Mouse (Mus musculus) intestine, postnatal 0 days (tissue): ENCODE measurements at regions not wholly inside any gene's neighbourhood (a gene's known extent, or its start where the extent isn't known, plus 50 kb on each side); places are given as distances from the start of the nearest gene placed in this dataset.

Source experiments
- ATAC-seq: fragments of 200-750 bp; cut with Nextera tagmentation; 2 replicates; pipeline ENCODE4 v1.8.0; 2017; ENCODE audit warnings: mild to moderate bottlenecking, moderate TSS enrichment, moderate library complexity
- H3K27ac ChIP-seq: fragments of 300-500 bp; sonication (generic); 2 replicates; pipeline ENCODE4 v1.5.1; 2014; ENCODE audit warnings: mild to moderate bottlenecking, low read depth, low read length, moderate library complexity
- H3K27me3 ChIP-seq: fragments of 300-500 bp; sonication (generic); replicated peaks from 2 replicates; pipeline ENCODE4 v1.6.1; 2014; ENCODE audit warnings: low read length, mixed read lengths; ENCODE audit not compliant: control insufficient read depth, insufficient read depth
- H3K36me3 ChIP-seq: fragments of 300-500 bp; sonication (generic); 2 replicates; pipeline ENCODE4 v1.6.1; 2014; ENCODE audit warnings: mild to moderate bottlenecking, moderate library complexity; ENCODE audit not compliant: control insufficient read depth, insufficient read depth
- H3K4me1 ChIP-seq: fragments of 300-500 bp; sonication (generic); replicated peaks from 2 replicates; pipeline ENCODE4 v1.6.1; 2014; ENCODE audit warnings: antibody characterized with exemption, low read length, mixed read lengths; ENCODE audit not compliant: control insufficient read depth, insufficient read depth
- H3K4me2 ChIP-seq: fragments of 300-500 bp; sonication (generic); replicated peaks from 2 replicates; pipeline ENCODE4 v1.6.1; 2014; ENCODE audit warnings: low read depth, mild to moderate bottlenecking, moderate library complexity
- H3K4me3 ChIP-seq: fragments of 300-500 bp; sonication (generic); 2 replicates; pipeline ENCODE4 v1.5.1; 2014; ENCODE audit warnings: low read depth, low read length
- H3K9ac ChIP-seq: fragments of 300-500 bp; sonication (generic); 2 replicates; pipeline ENCODE4 v1.6.1; 2014; ENCODE audit warnings: mild to moderate bottlenecking, low read depth, low read length
- H3K9me3 ChIP-seq: fragments of 300-500 bp; sonication (generic); 2 replicates; pipeline ENCODE4 v1.6.1; 2016; ENCODE audit warnings: mixed run types; ENCODE audit not compliant: control insufficient read depth
- CTCF ChIP-seq: sonication (generic); IDR thresholded peaks from 2 replicates; pipeline ENCODE4 v1.5.1; 2016; ENCODE audit warnings: low read depth, mild to moderate bottlenecking, control low read depth, antibody characterized with exemption, moderate library complexity
- WGBS: fragments of 180-500 bp; shearing (Covaris S2); extraction: QIAGEN DNeasy Blood & Tissue Kit; methylation state at CpG from one replicate; pipeline ENCODE4 v1.1.7; 2014; 5-methylcytosine and 5-hydroxymethylcytosine counted together

DNA sequence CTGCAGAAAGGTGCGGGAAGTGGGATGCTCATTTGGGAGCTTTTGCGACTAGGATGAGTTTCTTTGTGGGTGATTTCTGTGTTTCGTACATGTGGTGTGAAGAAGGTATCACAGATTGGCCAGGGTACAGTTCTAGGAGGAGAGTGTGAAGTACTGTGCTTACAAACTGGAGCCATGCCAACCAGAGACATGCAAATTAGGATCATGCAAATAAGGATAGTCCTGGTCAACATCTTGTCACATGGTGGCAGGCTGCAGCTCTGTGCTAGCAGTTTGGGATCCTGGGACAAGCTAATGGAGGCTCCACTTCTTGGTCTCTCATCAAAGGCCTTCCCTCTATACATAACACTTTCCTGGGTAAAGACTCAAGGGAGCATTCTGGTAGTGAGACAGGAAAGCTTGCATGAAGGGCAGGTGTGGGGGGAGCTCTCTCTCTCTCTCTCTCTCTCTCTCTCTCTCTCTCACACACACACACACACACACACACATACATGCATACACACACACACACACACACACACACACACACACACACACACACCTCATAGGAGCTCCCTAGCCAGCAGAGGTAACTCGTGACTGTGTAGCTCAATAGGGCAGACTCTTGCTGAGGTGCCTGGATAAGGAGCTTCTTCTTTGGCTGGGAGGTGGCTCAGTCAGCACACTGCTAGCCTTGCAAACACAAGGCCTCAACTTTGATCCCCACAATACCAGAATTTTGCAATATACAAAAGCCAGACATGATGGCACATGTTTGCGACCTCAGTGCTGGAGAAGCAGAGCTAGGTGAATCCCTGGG is 177.1 kb upstream of the Ctnnb1 start:
- WGBS, result 85% methylated on average over 5 of the region's 5 CpGs
- Histone ChIP-seq H3K9me3 (no peaks in the 10 kb centered on the region), H3K4me1 (no peaks in the 10 kb centered on the region), H3K27ac (no peak overlapping the region), H3K9ac (no peak overlapping the region), H3K4me3 (no peak overlapping the region), H3K4me2 (no peak overlapping the region), H3K36me3 (no peaks in the 10 kb centered on the region), H3K27me3 (no peaks in the 10 kb centered on the region)
- no peak for TF ChIP-seq CTCF
- peak; percentile 72 for ATAC-seq

DNA sequence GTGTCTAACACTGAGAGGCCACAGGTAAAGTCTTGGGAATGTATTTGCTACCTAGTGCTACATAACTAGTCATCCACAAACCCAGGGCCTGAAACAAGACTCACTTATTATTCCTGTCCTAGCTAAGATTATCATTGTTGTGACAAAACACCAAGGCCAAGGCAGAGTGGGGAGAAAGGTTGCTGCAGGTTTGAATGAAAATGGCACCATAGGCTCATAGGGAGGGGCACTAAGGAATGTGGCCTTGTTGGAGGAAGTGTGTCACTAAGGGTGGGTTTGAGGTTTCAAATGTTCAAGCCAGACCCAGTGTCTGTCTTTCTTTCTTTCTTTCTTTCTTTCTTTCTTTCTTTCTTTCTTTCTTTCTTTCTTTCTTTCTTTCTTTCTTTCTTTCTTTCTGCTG is 174.9 kb upstream of the Ctnnb1 start:
- no peak for ATAC-seq
- no peak overlapping the region for H3K9ac ChIP-seq
- 0 out of 2 replicates have a peak, but pooled peaks cover 3% of the 10 kb centered on the region for H3K4me1 ChIP-seq
- no peak overlapping the region for H3K4me2 ChIP-seq
- no peak overlapping the region for H3K27ac ChIP-seq
- TF ChIP-seq CTCF, result no peak
- H3K27me3 ChIP-seq, result no peaks in the 10 kb centered on the region
- H3K4me3 ChIP-seq, result no peak overlapping the region
- H3K36me3 ChIP-seq, result no peaks in the 10 kb centered on the region
- no peaks in the 10 kb centered on the region for H3K9me3 ChIP-seq

DNA sequence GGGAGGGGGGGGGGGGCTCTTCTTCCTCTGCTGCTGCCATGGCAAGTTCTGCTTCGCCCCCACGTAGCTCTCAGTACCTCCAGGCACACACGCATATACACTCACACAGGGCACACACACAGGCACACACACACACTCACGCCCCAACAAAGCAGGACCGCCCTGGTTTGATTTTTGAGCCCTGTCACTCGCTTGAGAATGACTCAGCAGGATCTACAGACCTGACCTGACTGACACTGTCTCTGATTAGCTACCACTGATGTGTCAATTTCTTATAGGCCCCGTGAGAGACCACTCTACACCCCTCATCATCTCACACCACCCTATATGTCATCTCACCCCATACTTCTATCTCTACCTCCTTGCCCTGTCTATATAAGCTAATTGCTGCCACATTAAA is 173.5 kb upstream of the Ctnnb1 start:
- TF ChIP-seq CTCF, result no peak
- no peak for ATAC-seq

DNA sequence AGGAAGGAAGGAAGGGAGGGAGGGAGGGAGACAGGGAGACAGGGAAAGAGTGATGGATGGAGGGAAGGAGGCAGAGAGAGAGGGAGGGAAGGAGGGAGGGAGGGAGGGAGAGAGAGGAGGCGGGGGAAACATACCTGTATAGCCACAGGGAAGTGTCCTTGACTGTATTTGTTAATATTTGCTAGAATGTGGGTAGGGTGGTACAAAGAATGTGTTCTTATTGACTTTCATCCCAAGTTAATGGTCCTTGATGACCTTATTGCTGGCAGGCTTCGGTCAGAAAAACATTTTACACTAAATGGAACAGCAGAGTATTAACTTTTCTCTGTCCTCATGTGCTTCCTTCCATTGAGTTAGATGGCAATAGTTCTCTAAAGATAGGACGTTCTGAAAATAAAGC is 171.0 kb upstream of the Ctnnb1 start:
- Histone ChIP-seq H3K4me2 (no peak overlapping the region), H3K4me3 (no peak overlapping the region), H3K27me3 (no peaks in the 10 kb centered on the region), H3K4me1 (0 out of 2 replicates have a peak, but pooled peaks cover 8% of the 10 kb centered on the region), H3K27ac (no peak overlapping the region), H3K9ac (no peak overlapping the region), H3K36me3 (no peaks in the 10 kb centered on the region), H3K9me3 (no peaks in the 10 kb centered on the region)
- no peak for TF ChIP-seq CTCF
- ATAC-seq, result no peak; the same call in 1 of the 2 replicates
- 29% methylated on average over 3 of the region's 3 CpGs for WGBS

More for the DNA sequence above, 173.5 kb upstream of the Ctnnb1 start:
- H3K9ac ChIP-seq, result no peak overlapping the region
- H3K36me3 ChIP-seq, result no peaks in the 10 kb centered on the region
- H3K27ac ChIP-seq, result no peak overlapping the region
- no peaks in the 10 kb centered on the region for H3K27me3 ChIP-seq
- H3K4me1 ChIP-seq, result 0 out of 2 replicates have a peak, but pooled peaks cover 8% of the 10 kb centered on the region
- H3K9me3 ChIP-seq, result no peaks in the 10 kb centered on the region
- no peak overlapping the region for H3K4me2 ChIP-seq
- 88% methylated on average over 7 of the region's 7 CpGs for WGBS
- no peak overlapping the region for H3K4me3 ChIP-seq

DNA sequence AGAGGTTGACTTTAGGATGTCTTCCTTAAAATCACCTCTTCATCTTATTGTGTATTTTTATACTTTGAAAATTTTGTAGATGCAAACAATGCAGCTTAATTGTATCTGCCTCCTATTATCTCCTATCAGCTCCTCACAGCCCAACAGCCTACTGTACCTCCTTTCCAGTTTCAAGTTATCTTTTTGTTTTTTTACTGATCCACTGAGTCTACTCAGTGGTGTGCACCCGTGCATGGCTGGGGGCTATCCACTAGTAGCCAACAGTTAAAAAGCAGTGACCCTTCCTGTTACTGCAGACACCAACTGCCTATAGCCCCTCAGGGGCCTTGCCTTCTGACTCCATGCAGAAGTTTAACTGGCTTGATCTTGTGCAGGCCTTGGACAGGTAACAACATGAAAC is 170.4 kb upstream of the Ctnnb1 start:
- no peak for ATAC-seq
- no peak for TF ChIP-seq CTCF
- Histone ChIP-seq H3K4me1 (0 out of 2 replicates have a peak, but pooled peaks cover 8% of the 10 kb centered on the region), H3K9ac (no peak overlapping the region), H3K9me3 (no peaks in the 10 kb centered on the region), H3K4me2 (no peak overlapping the region), H3K4me3 (no peak overlapping the region), H3K27me3 (no peaks in the 10 kb centered on the region), H3K27ac (no peak overlapping the region), H3K36me3 (no peaks in the 10 kb centered on the region)
- 44% methylated on average over 1 of the region's 1 CpGs for WGBS

DNA sequence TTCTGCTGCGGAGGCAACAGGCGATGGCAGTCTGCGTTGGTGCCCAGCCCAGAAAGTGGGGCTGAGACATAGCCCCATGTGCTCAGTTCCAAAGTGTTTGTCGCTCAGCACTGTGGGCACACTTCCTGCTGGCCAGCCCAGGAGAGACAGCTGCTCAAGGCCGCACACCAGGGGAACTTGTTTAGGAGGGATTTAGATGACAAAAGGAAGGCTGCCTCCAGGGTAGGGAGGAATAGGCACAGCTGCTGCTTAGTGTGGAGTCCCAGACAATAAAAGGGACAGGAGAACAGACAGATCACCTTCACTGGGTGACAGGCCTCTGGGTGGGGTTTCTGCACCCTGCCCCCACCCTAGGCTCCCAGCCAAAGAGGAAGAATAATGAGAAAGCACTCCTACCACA is 169.2 kb upstream of the Ctnnb1 start:
- ATAC-seq, result peak; percentile 80
- Histone ChIP-seq H3K4me2 (no peak overlapping the region), H3K9ac (no peak overlapping the region), H3K27me3 (no peaks in the 10 kb centered on the region), H3K36me3 (no peaks in the 10 kb centered on the region), H3K27ac (peak overlapping the region; percentile 57), H3K4me3 (no peak overlapping the region), H3K9me3 (no peaks in the 10 kb centered on the region), H3K4me1 (0 out of 2 replicates have a peak, but pooled peaks cover 12% of the 10 kb centered on the region)
- no peak for TF ChIP-seq CTCF
- 58% methylated on average over 5 of the region's 5 CpGs for whole genome bisulfite sequencing
